Mouse (Mus musculus) left cerebral cortex, postnatal 10 days (tissue): ENCODE measurements at regions not wholly inside any gene's neighbourhood (a gene's known extent, or its start where the extent isn't known, plus 50 kb on each side); places are given as distances from the start of the nearest gene placed in this dataset. TPM values are rescaled to one million over a fixed set of nuclear protein-coding genes. Genes with fewer than 3 reads are reported as not detected.

Experiments
- DNase-seq, 2 experiments: peaks; one replicate each; pipeline ENCODE4 v3.0.0; 2021 to 2022; ENCODE audit warnings: low spot score in 2 of 2, mixed read lengths in 1 of 2; ENCODE audit errors: extremely low spot score in 1 of 2
- intact Hi-C: fragments of 180-260 bp; cut with DNase I; formaldehyde crosslinking; loops from one replicate; pipeline ENCODE4 v1.15.1; 2025
- microRNA-seq: library from miRNA; unstranded; fragments of <30 nt; microRNA quantifications from one replicate; pipeline ENCODE4 v1.2.0, GENCODE M21; 2022

DNA sequence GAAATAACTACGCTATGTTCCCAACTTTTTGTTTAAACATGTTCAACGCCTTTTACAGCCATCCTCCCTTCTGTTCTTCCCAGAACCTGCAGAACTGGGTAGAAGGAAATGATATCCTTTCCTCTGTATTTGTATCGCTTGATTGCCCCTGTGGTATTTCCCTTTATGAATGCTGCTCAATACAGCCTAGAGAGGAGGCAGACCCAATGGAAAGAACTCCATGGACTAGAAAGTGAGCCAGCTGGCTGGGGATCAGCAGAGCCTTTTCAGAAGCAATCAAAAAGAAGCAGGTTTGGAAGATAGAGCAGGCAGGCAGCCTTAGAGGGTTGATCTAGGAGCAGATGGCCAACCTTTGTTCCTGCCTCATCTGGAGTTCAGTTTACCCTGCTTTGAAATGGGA lies 233.8 kb upstream of the Atp11b start:
- DNase-seq = peak in 1 of 2 experiments; percentile 14
- intact Hi-C loops = no loop called here

DNA sequence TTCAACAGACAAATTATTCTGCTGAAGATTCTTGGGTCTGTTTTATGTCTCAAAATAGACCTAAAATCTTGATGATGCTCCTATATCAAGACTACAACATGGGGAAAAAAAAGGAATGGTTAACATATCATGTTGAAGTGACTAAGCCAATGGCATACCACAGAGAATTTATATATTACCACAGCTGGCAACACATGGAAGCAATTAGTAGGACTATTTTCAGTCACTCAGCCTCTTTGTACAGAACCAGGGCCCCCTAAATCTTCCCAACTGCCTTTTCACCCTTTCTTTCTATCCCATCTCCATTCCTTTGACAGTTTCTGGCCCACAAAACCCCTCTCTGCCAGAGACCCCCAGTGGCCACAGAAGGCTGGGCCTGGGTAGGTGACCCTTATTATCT lies 206.2 kb upstream of the Atp11b start:
- no peak for DNase-seq
- intact Hi-C loops = no loop called here

DNA sequence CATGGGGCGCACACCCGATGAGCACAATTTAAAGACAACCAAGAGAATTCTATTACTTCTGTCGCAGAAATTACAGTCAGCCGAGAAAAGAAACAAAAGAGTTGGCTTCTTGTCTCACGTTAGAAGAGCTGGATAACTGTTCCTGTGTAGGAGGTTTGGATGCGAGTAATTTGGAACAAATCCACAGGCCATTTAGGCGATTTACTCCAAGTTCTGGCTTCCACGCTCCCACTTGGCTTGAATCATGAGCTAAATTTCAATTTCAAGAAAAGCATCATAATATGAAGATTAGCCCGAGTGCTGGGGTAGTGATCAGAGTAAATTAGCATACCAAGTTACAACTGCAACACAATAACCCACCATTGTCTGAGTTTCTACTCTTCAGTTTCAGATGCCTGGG lies 202.1 kb upstream of the Atp11b start:
- intact Hi-C loops = no loop called here
- DNase-seq = no peak

DNA sequence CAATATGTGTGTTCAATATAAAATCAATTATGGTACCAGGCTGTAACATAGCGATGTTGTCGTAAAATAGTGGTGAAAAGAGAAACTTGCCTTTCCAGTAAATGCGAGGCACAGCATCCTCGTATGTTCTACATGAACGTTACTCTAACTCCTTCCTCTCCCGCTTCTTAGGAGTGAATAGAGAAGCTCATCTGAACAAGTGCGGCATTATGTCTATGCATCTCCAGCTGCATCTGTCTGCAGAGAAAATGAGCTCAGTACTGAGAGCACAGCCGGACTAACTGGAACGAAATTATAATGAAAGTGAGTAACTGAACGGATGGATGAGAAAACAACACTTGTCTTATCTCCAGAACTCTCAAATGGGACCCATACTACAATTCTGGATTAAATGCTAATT lies 193.5 kb upstream of the Atp11b start:
- DNase-seq = no peak
- intact Hi-C loops = no loop called here

DNA sequence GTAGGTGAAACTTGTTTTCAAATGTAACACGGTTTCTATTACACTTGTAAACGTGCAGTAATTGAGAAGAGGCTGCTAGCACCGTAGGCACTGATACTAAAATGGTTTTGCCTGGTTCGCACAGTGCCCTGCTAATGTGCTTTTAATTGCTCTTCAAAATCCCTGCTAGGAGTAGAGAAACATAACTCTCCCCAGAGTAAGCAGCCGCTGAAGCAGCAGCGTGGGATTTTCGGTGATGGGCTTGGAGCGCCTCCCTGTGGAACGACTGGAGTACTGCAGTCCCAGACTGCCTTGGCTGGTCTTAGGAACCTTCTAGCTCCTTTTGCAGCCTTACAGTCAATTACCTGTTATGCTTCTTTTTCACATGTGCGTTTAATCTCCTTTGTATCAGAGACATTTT lies 179.5 kb upstream of the Atp11b start:
- intact Hi-C loops = loop anchor here (2.0 to 10.0 kb wide), 3 partner anchors 87 to 926 kb away; no protein-coding TSS in a partner anchor
- peak; percentile 60 to 77 for DNase-seq

Small RNAs in the stretch of these regions (microRNA-seq; reads per million reads assigned to microRNA genes)
- gene Gm25442 = not detected
